Mouse (Mus musculus): ENCODE measurements around the gene Hip1r.

DNA sequence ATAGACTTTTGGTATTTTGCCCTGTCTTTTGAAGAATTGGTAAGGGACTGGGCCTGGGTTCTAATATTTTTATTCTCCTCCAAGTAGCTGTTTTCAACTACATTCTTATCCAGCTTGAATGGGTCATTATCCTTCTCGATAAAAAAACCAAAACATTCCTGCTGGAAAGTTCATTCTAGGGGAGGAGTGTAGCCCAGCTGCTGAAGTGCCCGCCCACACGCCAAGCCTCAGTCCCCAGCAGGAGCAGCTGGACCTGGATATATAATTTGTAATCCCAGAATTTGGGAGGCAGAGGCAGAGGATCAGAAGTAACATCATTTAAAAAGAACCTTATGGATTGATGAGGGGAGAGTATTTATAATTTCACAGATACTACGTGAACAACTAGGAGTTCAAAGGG, 26.9 kb upstream of the Hip1r start:
- TF ChIP-seq CTCF (IDR thresholded peaks at IDR 0.05; ENCODE audit: extremely low read depth, insufficient read length, insufficient replicate concordance, low read depth, low read length) (no peak), POLR2A (IDR thresholded peaks at IDR 0.05; ENCODE audit: low read depth, low read length) (no peak)
